Mouse (Mus musculus): ENCODE measurements around the gene Olfr725. TPM values are rescaled to one million over a fixed set of nuclear protein-coding genes. Genes with fewer than 3 reads are reported as not detected.
A peak's percentile ranks its signal among the peaks of the same experiment; 100 is the strongest.

Olfr725 gene
- polyA plus RNA-seq (2012; rRNA removed): not detected in 2 replicates

DNA sequence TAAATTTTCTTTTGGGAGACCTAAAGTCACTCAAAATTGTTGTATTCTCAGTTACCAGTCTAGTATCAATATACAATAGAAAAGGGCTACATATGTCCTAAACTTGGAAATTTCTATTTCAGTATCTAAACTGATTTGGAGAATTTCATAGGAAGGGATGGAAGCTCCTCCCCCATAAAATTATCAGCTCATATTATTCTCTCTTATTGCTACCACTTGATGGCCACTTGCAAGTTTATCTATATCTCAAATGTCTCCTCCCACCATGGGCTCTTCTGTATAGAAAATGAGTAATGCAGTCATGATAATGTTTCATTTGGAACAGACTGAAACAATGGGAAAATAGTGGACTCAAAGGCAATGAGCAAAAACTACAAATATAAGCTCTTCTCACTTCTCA lies at the start of gene Olfr725:
TSS of gene Olfr725 (minus strand) at position 101 of the 400 bp plus-strand sequence.
- Histone ChIP-seq H3K27ac (ENCODE audit: insufficient read depth, low read length) (no peak within 1 kb of the TSS), H3K36me3 (ENCODE audit: control insufficient read depth, insufficient read depth, low read length) (no peaks in the 10 kb centered on the region)
- no peak for TF ChIP-seq CTCF (IDR thresholded peaks at IDR 0.05; ENCODE audit: extremely low read depth, insufficient read depth, insufficient read length, insufficient replicate concordance)
- no peak for TF ChIP-seq POLR2A (IDR thresholded peaks at IDR 0.05; ENCODE audit: low read depth, low read length)

DNA sequence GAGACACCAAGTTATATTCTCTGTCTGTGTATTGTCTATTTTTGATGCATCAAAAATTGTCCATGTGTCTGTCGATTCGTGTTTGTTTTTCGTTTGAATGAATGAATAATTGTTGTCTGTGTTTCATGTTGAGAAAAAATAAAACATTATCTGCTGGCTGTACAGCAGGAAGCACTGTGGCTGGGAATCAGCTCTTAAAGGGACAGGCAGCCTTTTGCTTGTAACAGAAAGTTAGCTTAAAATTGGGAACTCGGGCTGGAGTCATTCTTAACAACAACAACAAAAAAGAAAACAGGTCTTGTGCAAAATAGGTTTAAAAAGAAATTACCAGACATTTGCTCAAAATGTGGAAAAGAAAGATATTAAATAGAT lies 22.5 kb upstream of the Olfr725 start:
- Histone ChIP-seq H3K27ac (ENCODE audit: insufficient read depth, low read length) (no peak overlapping the region), H3K36me3 (ENCODE audit: control insufficient read depth, insufficient read depth, low read length) (no peaks in the 10 kb centered on the region), H3K4me1 (ENCODE audit: control insufficient read depth, insufficient read depth, insufficient read length) (0 out of 2 replicates have a peak, but pooled peaks cover 2% of the 10 kb centered on the region), H3K4me3 (ENCODE audit: extremely low read depth, insufficient read depth, insufficient read length) (0 out of 2 replicates have a peak overlapping the region, but pooled peaks have one; percentile 59), H3K27me3 (ENCODE audit: control insufficient read depth, insufficient read depth, low read length) (0 out of 2 replicates have a peak, but pooled peaks cover 3% of the 10 kb centered on the region)
- no peak for TF ChIP-seq CTCF (IDR thresholded peaks at IDR 0.05; ENCODE audit: extremely low read depth, insufficient read depth, insufficient read length, insufficient replicate concordance)
- TF ChIP-seq POLR2A (IDR thresholded peaks at IDR 0.05; ENCODE audit: low read depth, low read length): no peak
- under 1% methylated on average over 4 of the region's 4 CpGs for WGBS
- no peak for DNase-seq (ENCODE audit: low read depth in 1 of 2, low spot score in 2 of 2)

More for the DNA sequence above, at the start of gene Olfr725:
- Histone ChIP-seq H3K4me3 (ENCODE audit: extremely low read depth, insufficient read depth, insufficient read length) (no peak within 1 kb of the TSS), H3K4me1 (ENCODE audit: control insufficient read depth, insufficient read depth, insufficient read length) (no peaks in the 10 kb centered on the region), H3K27me3 (ENCODE audit: control insufficient read depth, insufficient read depth, low read length) (no peaks in the 10 kb centered on the region)
- no peak for DNase-seq (ENCODE audit: low read depth in 1 of 2, low spot score in 2 of 2)

GRCm38 (mm10) chr14:50061955-50062732 lies 22.0 kb upstream of the Olfr725 start:
- no peak overlapping the region for H3K27ac ChIP-seq (ENCODE audit: insufficient read depth, low read length)
- DNase-seq (ENCODE audit: low read depth in 1 of 2, low spot score in 2 of 2): no peak

GRCm38 (mm10) chr14:50061590-50061954 lies 21.4 kb upstream of the Olfr725 start:
- Histone ChIP-seq H3K36me3 (ENCODE audit: control insufficient read depth, insufficient read depth, low read length) (no peaks in the 10 kb centered on the region), H3K4me3 (ENCODE audit: extremely low read depth, insufficient read depth, insufficient read length) (peak overlapping the region; percentile 59), H3K4me1 (ENCODE audit: control insufficient read depth, insufficient read depth, insufficient read length) (0 out of 2 replicates have a peak, but pooled peaks cover 2% of the 10 kb centered on the region), H3K27ac (ENCODE audit: insufficient read depth, low read length) (no peak overlapping the region), H3K27me3 (ENCODE audit: control insufficient read depth, insufficient read depth, low read length) (0 out of 2 replicates have a peak, but pooled peaks cover 3% of the 10 kb centered on the region)
- 1% methylated on average over 11 of the region's 13 CpGs for WGBS
- TF ChIP-seq POLR2A (IDR thresholded peaks at IDR 0.05; ENCODE audit: low read depth, low read length) (no peak), CTCF (IDR thresholded peaks at IDR 0.05; ENCODE audit: extremely low read depth, insufficient read depth, insufficient read length, insufficient replicate concordance) (no peak)
- no peak for DNase-seq (ENCODE audit: low read depth in 1 of 2, low spot score in 2 of 2)

More at GRCm38 (mm10) chr14:50061955-50062732, 22.0 kb upstream of the Olfr725 start:
- 0 out of 2 replicates have a peak, but pooled peaks cover 3% of the 10 kb centered on the region for H3K27me3 ChIP-seq (ENCODE audit: control insufficient read depth, insufficient read depth, low read length)
- WGBS: 4% methylated on average over 52 of the region's 52 CpGs
- no peak for TF ChIP-seq POLR2A (IDR thresholded peaks at IDR 0.05; ENCODE audit: low read depth, low read length)
- no peak for TF ChIP-seq CTCF (IDR thresholded peaks at IDR 0.05; ENCODE audit: extremely low read depth, insufficient read depth, insufficient read length, insufficient replicate concordance)
- H3K4me1 ChIP-seq (ENCODE audit: control insufficient read depth, insufficient read depth, insufficient read length): 0 out of 2 replicates have a peak, but pooled peaks cover 2% of the 10 kb centered on the region
- peak overlapping the region; percentile 59 for H3K4me3 ChIP-seq (ENCODE audit: extremely low read depth, insufficient read depth, insufficient read length)
- no peaks in the 10 kb centered on the region for H3K36me3 ChIP-seq (ENCODE audit: control insufficient read depth, insufficient read depth, low read length)

- Histone ChIP-seq H3K36me3 (ENCODE audit: control insufficient read depth, insufficient read depth, low read length) (no peaks in the 10 kb centered on the region), H3K27me3 (ENCODE audit: control insufficient read depth, insufficient read depth, low read length) (0 out of 2 replicates have a peak, but pooled peaks cover 3% of the 10 kb centered on the region), H3K27ac (ENCODE audit: insufficient read depth, low read length) (no peak overlapping the region), H3K4me1 (ENCODE audit: control insufficient read depth, insufficient read depth, insufficient read length) (0 out of 2 replicates have a peak, but pooled peaks cover 2% of the 10 kb centered on the region), H3K4me3 (ENCODE audit: extremely low read depth, insufficient read depth, insufficient read length) (no peak overlapping the region)
- DNase-seq (ENCODE audit: low read depth in 1 of 2, low spot score in 2 of 2): no peak
- TF ChIP-seq POLR2A (IDR thresholded peaks at IDR 0.05; ENCODE audit: low read depth, low read length) (no peak), CTCF (IDR thresholded peaks at IDR 0.05; ENCODE audit: extremely low read depth, insufficient read depth, insufficient read length, insufficient replicate concordance) (no peak)
- 19% methylated on average over 11 of the region's 11 CpGs for WGBS
Measured at GRCm38 (mm10) chr14:50061179-50061578, 21.0 kb upstream of the Olfr725 start.

DNA sequence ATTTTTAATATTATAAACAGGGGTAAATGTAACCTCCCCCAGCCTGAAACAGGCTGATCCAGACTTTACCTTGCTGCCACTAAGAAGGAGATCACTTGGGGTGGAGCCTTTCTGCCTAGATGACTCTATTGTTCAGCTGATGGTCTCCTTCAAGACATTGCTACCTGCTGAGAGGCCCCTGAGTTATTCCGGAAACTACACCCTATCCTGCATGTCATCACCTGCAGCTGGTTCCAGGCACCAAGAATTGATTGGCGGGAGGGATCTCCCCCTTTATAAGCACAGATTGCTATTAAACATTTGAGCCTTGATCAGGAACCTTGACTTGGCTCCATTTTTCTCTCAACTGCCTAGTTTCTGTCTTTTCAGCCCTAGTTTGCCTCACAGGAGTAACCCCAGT lies 8.1 kb downstream of the Olfr725 start:
- Histone ChIP-seq H3K4me1 (ENCODE audit: control insufficient read depth, insufficient read depth, insufficient read length) (no peaks in the 10 kb centered on the region), H3K27ac (ENCODE audit: insufficient read depth, low read length) (no peak overlapping the region), H3K27me3 (ENCODE audit: control insufficient read depth, insufficient read depth, low read length) (no peaks in the 10 kb centered on the region), H3K4me3 (ENCODE audit: extremely low read depth, insufficient read depth, insufficient read length) (no peak overlapping the region), H3K36me3 (ENCODE audit: control insufficient read depth, insufficient read depth, low read length) (no peaks in the 10 kb centered on the region)
- TF ChIP-seq CTCF (IDR thresholded peaks at IDR 0.05; ENCODE audit: extremely low read depth, insufficient read depth, insufficient read length, insufficient replicate concordance) (no peak), POLR2A (IDR thresholded peaks at IDR 0.05; ENCODE audit: low read depth, low read length) (no peak)
- WGBS: 84% methylated on average over 2 of the region's 2 CpGs
- no peak for DNase-seq (ENCODE audit: low read depth in 1 of 2, low spot score in 2 of 2)

- no peak for DNase-seq (ENCODE audit: low read depth in 1 of 2, low spot score in 2 of 2)
- Histone ChIP-seq H3K36me3 (ENCODE audit: control insufficient read depth, insufficient read depth, low read length) (no peaks in the 10 kb centered on the region), H3K4me3 (ENCODE audit: extremely low read depth, insufficient read depth, insufficient read length) (no peak overlapping the region), H3K27me3 (ENCODE audit: control insufficient read depth, insufficient read depth, low read length) (no peaks in the 10 kb centered on the region), H3K4me1 (ENCODE audit: control insufficient read depth, insufficient read depth, insufficient read length) (no peaks in the 10 kb centered on the region), H3K27ac (ENCODE audit: insufficient read depth, low read length) (no peak overlapping the region)
- TF ChIP-seq CTCF (IDR thresholded peaks at IDR 0.05; ENCODE audit: extremely low read depth, insufficient read depth, insufficient read length, insufficient replicate concordance): no peak
- no peak for TF ChIP-seq POLR2A (IDR thresholded peaks at IDR 0.05; ENCODE audit: low read depth, low read length)
- WGBS: 87% methylated on average over 4 of the region's 4 CpGs
Measured at GRCm38 (mm10) chr14:50031356-50031755, 8.8 kb downstream of the Olfr725 start.
